Mouse (Mus musculus): ENCODE data around the gene Lhfp.

GRCm38 (mm10) chr3:53231112-53231511 is 189.8 kb downstream of the Lhfp start:
- no peak for TF ChIP-seq CTCF (IDR thresholded peaks at IDR 0.05; ENCODE audit: borderline replicate concordance, insufficient read depth, low read length)
- TF ChIP-seq POLR2A (IDR thresholded peaks at IDR 0.05; ENCODE audit: low read depth, low read length) = no peak
